Mouse (Mus musculus) C2C12 (cell line): ENCODE results near the gene Sirt7.

ENCODE experiments used
- CTCF ChIP-seq: IDR thresholded peaks from one replicate; pipeline ENCODE4 v1.5.1; 2011; ENCODE audit not compliant: control insufficient read depth, insufficient read depth, insufficient read length
- MAX ChIP-seq: IDR thresholded peaks from one replicate; pipeline ENCODE4 v1.6.1; 2011; ENCODE audit warnings: mild to moderate bottlenecking, control low read depth
- MYOG ChIP-seq: IDR thresholded peaks from one replicate; pipeline ENCODE4 v1.6.1; 2011; ENCODE audit not compliant: control insufficient read depth, insufficient read length; ENCODE audit errors: extremely low read depth

GRCm38 (mm10) chr11:120580190-120580589 lies 44.9 kb downstream of the Sirt7 start:
- no peak for TF ChIP-seq CTCF
- TF ChIP-seq MYOG: no peak
- no peak for TF ChIP-seq MAX
